Mouse (Mus musculus) thymus, adult 2 months (tissue): ENCODE measurements around the gene Spon1.

ENCODE experiments used
- CTCF ChIP-seq: fragments of 200-500 bp; IDR thresholded peaks from 2 replicates; pipeline ENCODE4 v1.5.1; 2012; ENCODE audit warnings: mild to moderate bottlenecking, control low read depth, low read length, moderate library complexity, borderline replicate concordance; ENCODE audit not compliant: control insufficient read depth, poor library complexity, insufficient read depth; ENCODE audit errors: extremely low read depth
- POLR2A ChIP-seq: fragments of 200-500 bp; IDR thresholded peaks from 2 replicates; pipeline ENCODE4 v1.6.1; 2012; ENCODE audit warnings: mild to moderate bottlenecking, low read length, control low read depth, moderate library complexity; ENCODE audit not compliant: control insufficient read depth, poor library complexity, insufficient read depth; ENCODE audit errors: extremely low read depth

DNA sequence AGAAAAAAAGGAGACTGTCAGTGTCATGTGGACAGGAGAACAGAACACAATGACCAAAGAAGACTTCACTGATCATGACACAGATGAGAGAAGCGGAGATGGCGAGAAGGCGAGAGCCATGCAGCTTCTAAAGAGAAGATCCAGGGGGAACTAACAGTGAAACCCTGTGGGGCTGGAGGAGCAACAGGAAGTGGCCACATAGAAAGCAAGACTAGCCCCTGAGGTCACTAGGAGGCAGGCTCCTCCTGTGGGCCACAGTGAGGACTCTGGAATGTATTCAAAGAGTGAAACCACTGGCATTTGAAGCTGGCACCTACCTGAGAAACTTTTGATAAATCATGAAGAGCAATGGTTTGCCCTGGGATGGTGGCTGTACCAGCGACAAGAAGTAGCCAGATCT, 313.5 kb downstream of the Spon1 start:
- TF ChIP-seq CTCF: no peak
- TF ChIP-seq POLR2A: no peak
